Mouse (Mus musculus): ENCODE measurements around the gene Kif13a. TPM values are rescaled to one million over a fixed set of nuclear protein-coding genes. Genes with fewer than 3 reads are reported as not detected.
A peak's percentile ranks its signal among the peaks of the same experiment; 100 is the strongest.

Kif13a gene
- polyA plus RNA-seq, 1 experiment = 24.8 TPM

GRCm38 (mm10) chr13:46900870-46901555 is 28.7 kb downstream of the Kif13a start:
- no peak for DNase-seq (ENCODE audit: low read depth)
- no peak for TF ChIP-seq CTCF (IDR thresholded peaks at IDR 0.05; ENCODE audit: borderline replicate concordance, extremely low read depth, insufficient read depth, insufficient read length)
- TF ChIP-seq POLR2A (IDR thresholded peaks at IDR 0.05; ENCODE audit: borderline replicate concordance, extremely low read depth, insufficient read depth, insufficient read length, poor library complexity, severe bottlenecking) = no peak

- no peak for DNase-seq (ENCODE audit: low read depth)
Measured at GRCm38 (mm10) chr13:46898837-46899236, 30.8 kb downstream of the Kif13a start.

GRCm38 (mm10) chr13:46898411-46898810 is 31.3 kb downstream of the Kif13a start:
- TF ChIP-seq CTCF (IDR thresholded peaks at IDR 0.05; ENCODE audit: borderline replicate concordance, extremely low read depth, insufficient read depth, insufficient read length) = no peak
- no peak for TF ChIP-seq POLR2A (IDR thresholded peaks at IDR 0.05; ENCODE audit: borderline replicate concordance, extremely low read depth, insufficient read depth, insufficient read length, poor library complexity, severe bottlenecking)
- peak; percentile 53 for DNase-seq (ENCODE audit: low read depth)

More at GRCm38 (mm10) chr13:46898837-46899236, 30.8 kb downstream of the Kif13a start:
- TF ChIP-seq CTCF (IDR thresholded peaks at IDR 0.05; ENCODE audit: borderline replicate concordance, extremely low read depth, insufficient read depth, insufficient read length) (no peak), POLR2A (IDR thresholded peaks at IDR 0.05; ENCODE audit: borderline replicate concordance, extremely low read depth, insufficient read depth, insufficient read length, poor library complexity, severe bottlenecking) (no peak)

- TF ChIP-seq POLR2A (IDR thresholded peaks at IDR 0.05; ENCODE audit: borderline replicate concordance, extremely low read depth, insufficient read depth, insufficient read length, poor library complexity, severe bottlenecking) (no peak), CTCF (IDR thresholded peaks at IDR 0.05; ENCODE audit: borderline replicate concordance, extremely low read depth, insufficient read depth, insufficient read length) (no peak)
- DNase-seq (ENCODE audit: low read depth) = peak; percentile 66
Measured at GRCm38 (mm10) chr13:46892380-46892779, 37.3 kb downstream of the Kif13a start.

GRCm38 (mm10) chr13:46888150-46888683 is 41.5 kb downstream of the Kif13a start:
- peak; percentile 84 for DNase-seq (ENCODE audit: low read depth)
- TF ChIP-seq CTCF (IDR thresholded peaks at IDR 0.05; ENCODE audit: borderline replicate concordance, extremely low read depth, insufficient read depth, insufficient read length) (no peak), POLR2A (IDR thresholded peaks at IDR 0.05; ENCODE audit: borderline replicate concordance, extremely low read depth, insufficient read depth, insufficient read length, poor library complexity, severe bottlenecking) (no peak)

GRCm38 (mm10) chr13:46886497-46887261 is 43.0 kb downstream of the Kif13a start:
- no peak for DNase-seq (ENCODE audit: low read depth)
- no peak for TF ChIP-seq CTCF (IDR thresholded peaks at IDR 0.05; ENCODE audit: borderline replicate concordance, extremely low read depth, insufficient read depth, insufficient read length)
- TF ChIP-seq POLR2A (IDR thresholded peaks at IDR 0.05; ENCODE audit: borderline replicate concordance, extremely low read depth, insufficient read depth, insufficient read length, poor library complexity, severe bottlenecking) = no peak

- no peak for DNase-seq (ENCODE audit: low read depth)
- TF ChIP-seq CTCF (IDR thresholded peaks at IDR 0.05; ENCODE audit: borderline replicate concordance, extremely low read depth, insufficient read depth, insufficient read length) (no peak), POLR2A (IDR thresholded peaks at IDR 0.05; ENCODE audit: borderline replicate concordance, extremely low read depth, insufficient read depth, insufficient read length, poor library complexity, severe bottlenecking) (no peak)
Measured at GRCm38 (mm10) chr13:46885759-46886060, 44.0 kb downstream of the Kif13a start.

GRCm38 (mm10) chr13:46884898-46885758 is 44.5 kb downstream of the Kif13a start:
- TF ChIP-seq CTCF (IDR thresholded peaks at IDR 0.05; ENCODE audit: borderline replicate concordance, extremely low read depth, insufficient read depth, insufficient read length) (no peak), POLR2A (IDR thresholded peaks at IDR 0.05; ENCODE audit: borderline replicate concordance, extremely low read depth, insufficient read depth, insufficient read length, poor library complexity, severe bottlenecking) (no peak)
- DNase-seq (ENCODE audit: low read depth) = no peak

- TF ChIP-seq CTCF (IDR thresholded peaks at IDR 0.05; ENCODE audit: borderline replicate concordance, extremely low read depth, insufficient read depth, insufficient read length) (no peak), POLR2A (IDR thresholded peaks at IDR 0.05; ENCODE audit: borderline replicate concordance, extremely low read depth, insufficient read depth, insufficient read length, poor library complexity, severe bottlenecking) (no peak)
Measured at GRCm38 (mm10) chr13:46883976-46884375, 45.7 kb downstream of the Kif13a start.

GRCm38 (mm10) chr13:46883381-46883780 is 46.3 kb downstream of the Kif13a start:
- TF ChIP-seq POLR2A (IDR thresholded peaks at IDR 0.05; ENCODE audit: borderline replicate concordance, extremely low read depth, insufficient read depth, insufficient read length, poor library complexity, severe bottlenecking) (no peak), CTCF (IDR thresholded peaks at IDR 0.05; ENCODE audit: borderline replicate concordance, extremely low read depth, insufficient read depth, insufficient read length) (no peak)
- no peak for DNase-seq (ENCODE audit: low read depth)

More at GRCm38 (mm10) chr13:46883976-46884375, 45.7 kb downstream of the Kif13a start:
- no peak for DNase-seq (ENCODE audit: low read depth)

- TF ChIP-seq CTCF (IDR thresholded peaks at IDR 0.05; ENCODE audit: borderline replicate concordance, extremely low read depth, insufficient read depth, insufficient read length) (no peak), POLR2A (IDR thresholded peaks at IDR 0.05; ENCODE audit: borderline replicate concordance, extremely low read depth, insufficient read depth, insufficient read length, poor library complexity, severe bottlenecking) (no peak)
- DNase-seq (ENCODE audit: low read depth) = peak; percentile 54
Measured at GRCm38 (mm10) chr13:46880736-46881135, 48.9 kb downstream of the Kif13a start.
